Mouse (Mus musculus) erythroblast, adult 5-6 weeks (primary cell): ENCODE data around the gene Utp4. TPM values are rescaled to one million over a fixed set of nuclear protein-coding genes. Genes with fewer than 3 reads are reported as not detected.
"Not testable (repeated sequence)": the region's sequence is repeated elsewhere in the genome, so short reads cannot be mapped to it uniquely, and the experiment has no call there.

ENCODE experiments used
- ATAC-seq: replicated peaks from 2 replicates; pipeline ENCODE4 v1.8.0; 2016; ENCODE audit warnings: moderate number of reproducible peaks, mild to moderate bottlenecking, moderate TSS enrichment, inconsistent platforms; ENCODE audit not compliant: poor library complexity, low FRiP score, severe bottlenecking
- total RNA-seq, 2 experiments: library from RNA; stranded (forward) in 1 of 2; stranded (reverse) in 1 of 2; fragments of 150-400 nt in 1 of 2; fragments of 200-764, 138-1000 nt in 1 of 2; gene quantifications; 2 replicates each; pipeline versions ENCODE4 v1.2.3 to v1.2.4; 2015 to 2017; ENCODE audit warnings: low replicate concordance in 2 of 2

The Utp4 gene
- total RNA-seq, 2 experiments from 2014 or later: 9.1 to 12.7 TPM

DNA sequence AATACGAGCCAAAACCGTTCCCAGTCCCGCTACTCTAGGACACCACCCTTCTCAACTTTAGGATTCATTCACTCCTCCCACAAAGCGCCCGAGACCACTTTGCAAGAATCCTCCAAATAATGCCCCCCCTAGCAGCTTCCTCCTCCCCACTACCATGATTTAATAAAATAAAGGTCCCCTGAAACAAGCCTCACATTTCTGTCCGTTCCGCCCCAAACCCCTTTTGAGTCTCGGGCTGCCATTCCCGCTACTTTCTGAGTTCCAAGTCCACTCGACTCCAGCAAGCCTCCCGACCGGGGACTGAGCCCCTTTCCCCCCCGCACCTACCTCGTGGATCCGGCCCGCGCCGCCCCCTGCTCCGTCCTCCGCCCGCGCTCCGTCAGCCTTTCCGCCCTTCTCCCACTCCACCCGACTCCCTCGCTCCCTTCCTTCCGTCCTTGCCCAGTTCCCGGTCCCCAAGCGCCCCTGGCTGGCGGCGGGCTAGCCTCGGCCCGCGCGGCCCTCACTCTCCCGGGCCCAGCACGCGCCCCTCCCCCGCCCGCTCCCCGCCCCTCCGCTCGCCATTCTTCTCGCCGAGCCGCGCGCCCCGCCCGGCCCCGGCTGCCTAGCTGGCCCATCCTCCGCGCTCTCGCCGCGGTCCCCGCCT, 507 bp upstream of the Utp4 start:
- ATAC-seq: peak; percentile 31

DNA sequence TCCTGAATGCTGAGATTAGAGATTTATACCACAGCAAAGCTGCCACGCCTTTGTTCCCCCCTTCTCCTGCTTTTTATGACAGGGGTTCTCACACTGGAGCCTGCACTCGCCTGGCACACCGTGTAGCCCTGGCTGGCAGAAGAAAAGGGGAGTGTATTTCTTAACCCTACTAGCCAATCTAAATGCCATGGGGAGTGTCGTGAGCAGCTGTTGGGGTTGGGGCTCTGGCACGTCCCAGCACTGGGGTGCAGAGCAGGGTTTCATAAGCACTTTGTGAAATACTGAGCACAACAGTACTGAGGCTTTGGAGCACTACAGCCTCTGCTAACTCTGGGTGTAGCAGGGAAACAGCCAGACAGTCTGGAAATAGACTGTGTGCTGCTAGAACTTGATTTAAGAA, 6.0 kb downstream of the Utp4 start:
- no peak for ATAC-seq

DNA sequence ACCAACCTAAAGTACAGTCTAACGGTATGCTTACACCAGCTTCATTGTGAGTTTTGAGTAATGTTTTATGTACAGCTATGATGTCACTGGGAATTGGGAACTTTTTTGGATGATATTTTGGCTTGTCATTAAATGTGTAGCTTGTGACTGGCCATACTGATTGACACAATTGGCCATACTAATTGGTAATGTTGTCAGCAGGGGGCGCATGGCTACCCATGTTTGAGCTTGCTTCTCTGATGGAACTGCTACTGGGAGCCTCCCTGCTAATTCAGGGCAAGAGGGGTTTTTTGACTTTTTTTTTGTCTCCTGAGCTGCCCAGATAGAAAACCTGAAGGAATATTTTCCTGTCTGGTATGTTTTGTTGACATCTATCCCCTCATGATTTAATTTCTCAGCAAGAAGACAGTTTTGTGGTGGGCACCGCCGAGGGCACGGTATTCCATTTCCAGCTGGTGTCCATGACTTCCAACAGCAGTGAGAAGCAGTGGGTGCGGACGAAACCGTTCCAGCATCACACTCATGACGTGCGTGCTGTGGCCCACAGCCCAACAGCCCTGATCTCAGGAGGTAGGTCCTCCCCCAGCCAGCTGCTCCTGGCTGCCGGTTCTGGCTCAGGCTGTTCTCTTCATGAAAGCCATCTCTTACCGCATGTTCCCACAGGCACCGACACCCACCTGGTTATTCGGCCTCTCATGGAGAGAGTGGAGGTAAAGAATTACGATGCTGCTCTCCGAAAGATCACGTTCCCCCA, 12.5 kb downstream of the Utp4 start:
- ATAC-seq: 0 out of 2 replicates have a peak, but pooled peaks have one; percentile 46

DNA sequence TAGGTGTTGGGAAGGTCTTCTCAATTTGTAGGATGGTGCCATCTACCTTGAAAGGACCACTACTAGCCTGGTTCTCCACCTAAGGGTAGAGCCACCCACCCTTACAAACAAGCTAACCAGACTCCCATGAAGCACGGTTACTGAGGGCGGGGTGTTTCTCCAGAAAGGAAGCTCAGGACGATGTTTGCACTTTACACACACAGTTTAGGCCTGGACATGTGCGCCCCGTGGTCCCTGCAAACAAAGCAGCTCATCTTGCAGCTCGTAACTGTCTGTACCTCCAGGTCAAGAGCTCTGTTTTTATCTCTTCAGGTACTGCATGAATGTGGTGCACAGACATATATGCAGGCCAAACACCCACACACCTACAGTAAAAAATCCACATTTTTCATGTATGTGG, 13.2 kb downstream of the Utp4 start:
- ATAC-seq: no peak

DNA sequence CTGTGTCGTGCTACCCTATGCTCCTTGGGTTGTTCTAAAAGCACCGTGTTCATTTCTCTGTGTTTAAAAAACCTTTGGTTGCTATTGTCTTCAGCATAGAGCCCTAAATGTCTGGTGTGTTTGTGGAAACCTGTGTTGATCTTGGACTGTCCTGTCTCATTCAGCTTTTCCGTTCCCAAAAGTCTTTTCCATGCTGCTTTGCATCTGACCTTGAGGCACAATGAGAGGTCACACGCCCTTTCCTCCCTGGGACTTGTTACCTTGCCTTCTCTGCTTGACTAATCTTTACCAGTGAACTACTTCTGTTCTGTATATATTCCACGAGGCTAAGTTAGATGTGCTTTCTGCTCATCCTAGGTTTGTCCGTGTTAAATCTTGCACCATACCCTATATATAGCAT, 14.0 kb downstream of the Utp4 start:
- ATAC-seq: no peak

DNA sequence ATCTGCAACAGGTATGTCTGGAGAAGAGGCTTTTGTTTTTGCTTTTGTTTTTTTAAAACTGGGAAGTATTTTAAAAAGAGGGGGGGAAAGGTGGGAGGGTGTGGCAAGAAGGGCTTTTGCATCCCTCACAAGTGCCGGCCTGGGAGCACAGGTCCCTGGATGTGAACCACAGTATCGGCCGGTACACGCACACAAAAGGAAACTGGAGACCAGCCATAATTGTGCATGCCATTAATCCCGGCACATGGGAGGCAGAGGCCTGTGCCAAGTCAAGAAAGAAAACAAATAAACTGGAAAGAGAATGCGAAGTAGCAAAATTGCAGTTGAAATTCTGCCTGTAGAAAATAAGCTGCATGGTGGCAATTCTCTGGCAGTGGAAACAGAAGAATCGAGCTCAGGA, 14.9 kb downstream of the Utp4 start:
- no peak for ATAC-seq

DNA sequence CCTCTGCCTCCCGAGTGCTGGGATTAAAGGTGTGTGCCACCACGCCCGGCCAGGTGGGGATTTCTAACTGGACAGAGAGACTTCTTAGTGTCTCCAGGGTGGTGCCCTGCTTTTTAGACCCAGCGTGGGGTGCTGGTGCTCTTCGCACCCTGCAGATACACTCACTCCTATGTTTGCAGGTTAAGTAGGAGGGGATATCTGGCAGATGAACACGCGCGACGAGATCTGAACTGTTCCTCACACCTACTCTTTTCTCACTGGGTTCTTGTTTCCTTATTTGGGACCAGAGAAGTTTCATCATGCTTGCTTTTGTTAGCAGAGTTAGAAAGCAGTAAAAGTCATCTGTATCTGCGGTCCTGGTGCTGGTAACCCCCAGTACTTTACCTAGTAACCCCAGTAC, 20.2 kb downstream of the Utp4 start:
- ATAC-seq: no peak

DNA sequence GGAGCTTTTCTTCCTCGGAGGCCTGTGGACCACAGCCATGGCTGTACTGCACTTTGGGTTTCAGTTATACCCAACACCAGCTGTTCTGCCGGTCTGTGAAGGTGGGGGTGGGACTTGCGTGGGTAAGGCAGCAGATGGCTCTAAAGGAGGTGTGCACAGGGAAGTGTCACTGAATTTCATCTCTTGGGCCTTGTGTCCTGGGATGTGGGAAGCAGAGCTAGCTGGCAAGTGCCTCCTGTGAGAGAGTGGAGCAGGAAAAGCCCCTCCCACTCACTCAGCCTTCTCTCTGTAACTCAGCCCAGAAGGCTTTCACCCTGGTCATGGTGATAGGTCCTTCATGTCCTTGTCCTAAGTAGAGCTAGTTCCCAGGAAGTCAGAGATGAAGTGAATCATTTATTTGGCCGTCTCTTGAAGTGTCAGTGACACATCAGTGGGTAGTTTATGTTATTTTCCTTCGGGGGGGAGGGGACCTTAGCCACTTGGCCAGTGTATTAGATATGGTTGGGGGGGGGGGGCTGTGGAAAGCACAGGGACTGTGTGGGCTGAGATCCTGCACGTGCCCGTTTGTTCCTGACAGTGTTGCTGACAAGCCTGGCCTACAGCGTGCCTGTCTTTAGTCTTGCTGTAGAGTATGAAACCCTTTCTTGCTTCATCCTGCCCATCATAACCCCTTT, 26.4 kb downstream of the Utp4 start:
- ATAC-seq: no peak

DNA sequence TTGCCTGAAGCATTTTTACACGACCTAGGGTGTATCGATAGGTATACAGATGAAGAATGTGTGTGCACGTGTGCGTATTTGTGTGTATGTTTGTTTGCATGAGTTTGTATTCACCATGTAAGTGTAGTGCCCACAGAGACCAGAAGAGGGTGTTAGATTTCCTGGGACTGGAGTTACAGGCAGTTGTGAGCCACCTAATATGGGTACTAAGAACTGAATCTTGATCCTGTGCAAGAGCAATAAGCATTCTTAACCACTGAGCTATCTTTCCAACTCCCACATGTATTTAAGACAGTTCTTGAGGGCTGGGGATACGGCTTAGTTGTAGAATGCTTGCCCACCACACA, 26.9 kb downstream of the Utp4 start:
- no peak for ATAC-seq

DNA sequence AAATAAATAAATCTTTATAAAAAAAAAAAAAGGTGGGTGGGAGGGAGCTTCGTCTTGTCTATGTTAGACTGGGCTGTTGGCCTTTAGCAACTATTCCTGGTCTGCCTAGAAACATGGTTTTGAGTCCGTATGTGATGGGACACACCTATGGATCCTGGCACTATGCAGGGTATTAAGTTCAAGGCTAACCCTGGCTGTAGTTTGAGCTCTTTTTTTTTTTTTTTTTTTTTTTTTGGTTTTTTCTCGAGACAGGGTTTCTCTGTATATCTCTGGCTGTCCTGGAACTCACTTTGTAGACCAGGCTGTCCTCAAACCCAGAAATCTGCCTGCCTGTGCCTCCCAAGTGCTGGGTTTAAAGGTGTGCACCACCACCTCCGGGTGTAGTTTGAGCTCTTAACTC, 30.6 kb downstream of the Utp4 start:
- ATAC-seq: no peak

DNA sequence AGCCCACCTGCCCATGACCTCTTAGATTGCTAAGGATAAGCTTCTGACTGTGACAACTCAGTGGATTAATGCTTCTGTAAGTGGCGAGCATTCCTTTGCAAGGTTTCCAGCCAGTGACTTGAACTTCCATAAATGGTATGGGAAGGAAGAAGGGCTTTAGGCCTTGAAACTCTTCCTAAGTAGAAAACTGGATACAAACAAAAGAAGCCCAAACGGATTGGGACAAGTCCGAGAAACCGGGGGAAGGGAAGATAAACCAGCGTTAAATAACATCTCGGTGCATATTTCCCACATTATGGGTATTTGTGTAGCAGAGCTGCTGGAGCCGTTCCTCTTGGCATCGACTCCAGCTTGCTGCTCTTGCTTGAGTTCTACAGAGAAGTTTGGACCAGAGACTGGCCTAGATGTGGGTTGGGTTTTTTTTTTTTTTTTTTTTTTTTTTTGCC, 31.5 kb downstream of the Utp4 start:
- no peak for ATAC-seq

DNA sequence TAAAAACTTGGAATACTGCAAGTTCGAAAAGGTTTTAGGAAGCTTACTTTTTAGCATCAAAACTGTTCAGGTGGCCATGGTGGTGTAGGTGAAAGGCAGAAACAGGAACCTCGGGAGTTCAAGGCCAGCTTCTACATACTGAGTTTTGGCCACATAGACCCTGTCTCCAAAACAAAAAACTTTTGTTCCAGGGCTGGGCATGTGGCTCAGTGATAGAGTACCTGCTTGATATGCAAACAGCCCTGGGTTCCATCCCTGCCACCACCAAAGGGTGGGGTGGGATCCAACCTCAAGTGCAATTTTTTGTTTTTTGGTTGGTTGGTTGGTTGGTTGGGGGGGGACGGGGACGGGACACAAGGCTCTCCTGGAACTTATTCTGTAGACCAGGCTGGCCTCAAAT, 32.0 kb downstream of the Utp4 start:
- ATAC-seq: no peak

DNA sequence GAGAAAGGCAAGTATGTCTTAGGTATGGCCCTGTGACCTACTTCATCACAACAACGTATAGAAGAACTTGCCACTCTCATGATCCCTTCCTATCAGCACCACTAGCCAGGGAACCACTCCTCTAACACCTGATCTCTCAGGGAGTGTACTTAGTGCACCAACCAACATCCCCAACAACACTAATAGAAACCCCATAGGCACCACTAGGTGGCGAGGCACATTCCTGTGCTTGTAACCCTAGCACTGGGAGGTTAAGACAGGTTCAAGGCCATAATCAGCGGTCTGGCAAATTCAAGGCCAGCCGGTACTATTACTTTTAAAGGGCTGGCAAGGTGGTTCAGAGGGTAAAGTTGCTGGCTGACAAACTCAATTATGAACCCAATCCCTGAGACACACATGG, 33.8 kb downstream of the Utp4 start:
- ATAC-seq: no peak

DNA sequence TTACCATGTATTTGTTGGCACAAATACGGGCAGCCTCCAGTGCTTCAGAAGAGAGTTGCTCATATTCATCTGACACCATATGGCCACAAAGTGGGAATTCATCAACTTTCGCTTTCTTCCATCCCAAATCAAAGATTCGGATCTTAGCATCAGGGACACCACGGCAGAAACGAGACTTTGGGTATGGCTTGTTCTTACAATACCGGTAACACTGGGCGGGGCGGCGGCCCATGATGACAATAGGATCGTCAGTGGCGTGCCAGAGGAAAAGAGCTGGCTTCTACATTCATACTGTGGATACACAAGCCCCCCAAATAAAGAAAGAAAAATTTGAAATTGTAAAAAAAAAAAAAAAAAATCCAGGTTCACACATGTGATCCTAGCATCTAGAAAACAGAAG, 34.7 kb downstream of the Utp4 start:
- ATAC-seq: not testable (repeated sequence)

DNA sequence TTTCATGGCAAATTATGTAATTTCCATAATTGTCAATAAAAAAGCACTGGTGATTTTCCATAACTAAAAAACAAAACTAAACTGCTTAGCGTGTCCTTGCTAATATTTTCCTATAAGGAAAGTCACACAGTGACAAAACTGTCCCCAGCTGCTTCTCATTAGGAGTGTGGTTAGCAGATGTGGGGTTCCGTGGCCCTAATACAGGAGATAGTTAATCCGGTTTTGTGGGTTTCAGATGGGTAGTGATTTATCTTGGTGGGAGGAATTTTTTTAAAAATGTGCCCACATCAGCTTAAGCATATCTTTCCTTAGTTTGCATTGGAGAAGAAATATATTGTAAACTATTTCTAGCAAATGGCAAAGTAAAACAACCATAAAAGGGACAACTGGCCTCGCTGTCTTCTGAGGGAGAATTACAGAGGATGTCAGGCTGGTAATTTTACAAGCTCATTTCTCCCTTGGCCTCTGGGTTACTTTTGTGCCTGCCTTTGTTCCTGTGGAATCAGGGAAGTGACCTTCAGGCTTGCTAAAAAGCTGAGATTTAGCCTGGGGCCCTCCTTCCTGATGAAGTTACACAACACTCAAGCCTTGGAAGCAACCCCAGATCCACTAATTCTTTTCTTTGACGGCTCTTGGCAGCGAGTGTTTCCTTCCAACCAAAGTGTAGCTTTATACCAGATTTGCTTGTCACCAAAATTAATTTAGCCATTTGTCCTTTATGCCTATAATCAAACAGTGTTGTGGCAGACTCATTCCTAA, 35.9 kb downstream of the Utp4 start:
- no peak for ATAC-seq

DNA sequence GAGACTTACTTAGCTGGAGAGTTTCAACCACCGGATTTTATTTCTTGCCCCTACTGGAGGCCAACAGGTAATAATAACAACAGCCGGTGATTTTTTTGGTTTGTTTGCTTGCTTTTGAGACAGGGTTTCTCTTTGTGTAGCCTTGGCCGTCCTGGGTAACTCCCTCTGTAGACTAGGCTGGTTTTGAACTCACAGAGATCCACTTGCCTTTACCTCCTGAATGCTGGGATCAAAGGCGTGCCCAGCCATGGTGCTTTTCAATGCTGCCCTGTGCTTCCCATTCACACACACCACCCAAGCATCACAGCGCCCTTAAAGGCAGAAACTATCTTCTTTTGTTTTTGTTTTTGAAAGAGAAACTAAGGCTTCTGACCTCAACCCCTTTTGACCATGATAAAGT, 36.5 kb downstream of the Utp4 start:
- ATAC-seq: no peak

DNA sequence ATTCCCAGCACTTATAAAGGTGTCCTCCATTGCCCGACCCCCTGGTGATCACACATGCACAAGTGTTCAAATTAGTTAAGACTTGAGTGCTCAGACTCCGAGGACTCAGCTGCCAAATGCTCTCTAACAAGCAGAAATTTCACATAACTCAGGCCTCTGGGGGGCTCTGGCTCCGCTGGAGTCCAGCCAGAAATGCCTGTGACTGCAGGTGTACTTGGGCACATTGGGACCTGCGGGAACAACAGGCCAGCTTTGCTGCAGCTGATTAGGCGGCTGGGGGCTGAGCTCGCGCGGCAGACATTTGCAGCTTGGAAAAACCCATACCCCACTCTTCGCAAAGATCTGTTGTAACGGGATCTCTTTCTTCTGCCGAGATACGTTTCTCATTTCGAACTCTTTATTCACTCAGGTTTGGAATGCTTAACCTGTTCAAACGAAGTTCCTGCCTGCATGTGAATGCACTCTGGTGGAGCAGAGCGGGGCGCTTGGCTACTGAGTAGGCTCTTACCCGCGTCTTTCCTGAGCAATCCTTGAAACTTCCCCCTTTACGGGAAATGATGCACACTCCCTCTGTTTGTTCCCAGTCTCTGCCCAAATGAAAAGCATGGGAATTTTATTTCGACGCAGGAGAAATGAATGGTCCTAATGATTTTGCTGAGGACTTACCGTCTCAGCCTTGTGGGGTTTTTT, 39.1 kb downstream of the Utp4 start:
- no peak for ATAC-seq

DNA sequence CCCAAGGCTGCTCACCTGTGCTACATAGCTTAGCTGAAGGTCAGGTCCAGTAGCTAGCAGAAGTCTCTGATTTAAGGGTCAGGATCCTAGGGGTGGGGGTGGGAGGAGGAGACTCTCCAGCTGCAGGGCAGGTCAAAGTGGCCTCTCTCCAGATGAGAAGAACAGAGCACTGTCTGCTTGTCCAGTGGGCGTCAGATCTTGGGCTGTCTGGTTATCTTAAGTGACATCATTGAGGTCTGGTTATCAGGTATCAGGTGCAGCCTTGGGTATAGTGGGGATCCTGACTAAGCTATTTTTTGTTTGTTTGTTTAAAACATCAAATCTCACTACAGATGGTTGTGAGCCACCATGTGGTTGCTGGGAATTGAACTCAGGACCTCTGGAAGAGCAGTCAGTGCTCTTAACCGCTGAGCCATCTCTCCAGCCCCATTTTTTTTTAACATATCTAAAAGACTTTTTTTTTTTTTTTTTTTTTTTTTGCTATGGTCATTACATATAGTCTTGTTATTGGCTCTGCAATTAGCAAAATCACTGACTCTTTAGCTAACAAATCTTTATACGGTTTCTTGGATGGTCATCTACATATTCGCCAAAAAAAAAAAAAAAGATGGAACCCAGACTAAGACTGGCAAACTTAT, 40.2 kb downstream of the Utp4 start:
- ATAC-seq: no peak

DNA sequence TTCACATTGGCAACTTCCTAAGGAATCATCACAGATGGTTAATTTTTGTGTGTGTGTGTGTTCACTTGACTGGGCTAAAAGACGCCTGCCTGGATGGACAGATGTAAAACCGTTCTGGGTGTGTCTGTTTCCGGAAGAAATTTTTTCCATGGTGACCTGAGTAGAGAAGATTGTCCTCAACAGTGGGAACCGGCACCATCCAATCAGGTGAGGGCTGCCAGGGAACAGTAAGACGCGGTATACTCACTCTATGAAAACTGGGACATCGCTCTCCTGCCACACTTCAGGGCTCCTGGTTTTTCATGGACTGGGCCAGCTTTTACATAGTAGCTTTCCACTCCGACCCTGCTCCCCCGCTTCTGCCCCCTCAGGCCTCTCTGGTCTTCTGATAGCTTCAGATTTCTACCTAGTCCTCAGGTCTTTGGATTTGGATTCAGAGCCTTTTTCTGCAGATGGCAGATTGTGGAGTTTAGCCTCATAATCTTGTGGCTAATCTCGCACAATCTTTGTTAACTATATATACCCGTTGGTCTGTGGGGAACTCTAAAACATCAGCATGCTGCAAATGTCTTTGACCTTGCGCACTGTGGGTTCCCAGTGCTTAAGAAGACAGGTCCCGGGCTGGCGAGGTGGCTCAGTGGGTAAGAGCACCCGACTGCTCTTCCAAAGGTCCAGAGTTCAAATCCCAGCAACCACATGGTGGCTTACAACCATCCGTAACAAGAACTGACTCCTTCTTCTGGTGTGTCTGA, 41.0 kb downstream of the Utp4 start:
- no peak for ATAC-seq
